Mouse (Mus musculus) liver (tissue): ENCODE results near the gene Gm4340.
"Not testable (repeated sequence)": the region's sequence is repeated elsewhere in the genome, so short reads cannot be mapped to it uniquely, and the experiment has no call there.

Experiments
- DNase-seq: peaks from one replicate; pipeline ENCODE4 v3.0.0-alpha.2; 2020; ENCODE audit warnings: mixed read lengths

The Gm4340 gene

GRCm38 (mm10) chr10:104193742-104194141 lies at the start of gene Gm4340:
Gene Gm4340 (plus strand): TSS chr10:104194042.
- not testable (repeated sequence) for DNase-seq

- DNase-seq = not testable (repeated sequence)
Observed at GRCm38 (mm10) chr10:104151197-104151596, 42.6 kb upstream of the Gm4340 start, which contains the start of gene Gm6763. Gene Gm6763 (plus strand): TSS chr10:104151497.

GRCm38 (mm10) chr10:104159706-104160105 lies 34.1 kb upstream of the Gm4340 start, which contains the start of gene Gm8764:
Gene Gm8764 (plus strand): TSS chr10:104160006.
- not testable (repeated sequence) for DNase-seq

- not testable (repeated sequence) for DNase-seq
Observed at GRCm38 (mm10) chr10:104168215-104168614, 25.6 kb upstream of the Gm4340 start, which contains the start of gene Gm21304. Gene Gm21304 (plus strand): TSS chr10:104168515.

- not testable (repeated sequence) for DNase-seq
Observed at GRCm38 (mm10) chr10:104176724-104177123, 17.1 kb upstream of the Gm4340 start, which contains the start of gene Gm21312. Gene Gm21312 (plus strand): TSS chr10:104177024.

- not testable (repeated sequence) for DNase-seq
Observed at GRCm38 (mm10) chr10:104185233-104185632, 8.6 kb upstream of the Gm4340 start, which contains the start of gene Gm20765. Gene Gm20765 (plus strand): TSS chr10:104185533.

GRCm38 (mm10) chr10:104209655-104210054 lies 15.8 kb downstream of the Gm4340 start:
- no peak for DNase-seq

GRCm38 (mm10) chr10:104210268-104210990 lies 16.6 kb downstream of the Gm4340 start:
- DNase-seq = no peak

GRCm38 (mm10) chr10:104214527-104214926 lies 20.7 kb downstream of the Gm4340 start:
- DNase-seq = no peak

- no peak for DNase-seq
Observed at GRCm38 (mm10) chr10:104220303-104221021, 26.6 kb downstream of the Gm4340 start.
